Mouse (Mus musculus) myocyte (in vitro differentiated cells): Measurements from ENCODE around the gene Cyp2f2.

ENCODE experiments used
- MAX ChIP-seq: IDR thresholded peaks from one replicate; pipeline ENCODE4 v1.6.1; 2011; ENCODE audit warnings: low read depth, mild to moderate bottlenecking, control low read depth
- POLR2A ChIP-seq: IDR thresholded peaks from one replicate; pipeline ENCODE4 v1.6.1; 2011; ENCODE audit warnings: low read depth, mild to moderate bottlenecking, control low read depth, moderate library complexity; ENCODE audit not compliant: insufficient read length
- POLR2AphosphoS2 ChIP-seq: IDR thresholded peaks from one replicate; pipeline ENCODE4 v1.6.1; 2011; ENCODE audit warnings: low read depth, control low read depth; ENCODE audit not compliant: insufficient read length
- REST ChIP-seq: IDR thresholded peaks from one replicate; pipeline ENCODE4 v1.6.1; 2011; ENCODE audit warnings: mild to moderate bottlenecking, control low read depth, moderate library complexity; ENCODE audit not compliant: insufficient read depth, insufficient read length

DNA sequence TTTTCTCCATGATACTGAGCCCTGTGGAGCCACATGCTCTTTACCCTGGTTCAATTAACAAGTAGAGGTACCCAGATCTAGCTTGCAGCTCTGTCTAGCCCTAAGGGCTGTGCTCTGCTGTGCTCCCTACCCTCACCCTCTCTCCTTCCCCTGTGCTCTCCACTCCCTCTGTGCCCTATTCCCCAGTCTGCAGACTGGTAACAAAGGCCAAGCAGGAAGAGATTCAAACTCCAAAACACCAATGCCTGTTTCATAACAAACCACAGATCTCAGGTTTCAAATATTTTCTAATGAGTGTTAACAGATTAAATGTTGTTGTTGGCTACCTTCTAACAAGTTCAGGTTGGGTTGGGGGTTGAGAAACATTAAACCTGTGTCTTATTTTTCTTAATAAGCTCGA, 41.1 kb upstream of the Cyp2f2 start:
- TF ChIP-seq POLR2A: no peak
- TF ChIP-seq MAX: no peak
- no peak for TF ChIP-seq POLR2AphosphoS2
- no peak for TF ChIP-seq REST
